Mouse (Mus musculus) lung, embryonic 16.5 days (tissue): ENCODE measurements at regions not wholly inside any gene's neighbourhood (a gene's known extent, or its start where the extent isn't known, plus 50 kb on each side); places are given as distances from the start of the nearest gene placed in this dataset.

ENCODE experiments used
- ATAC-seq: fragments of 200-750 bp; cut with Nextera tagmentation; 2 replicates; pipeline ENCODE4 v1.8.0; 2017; ENCODE audit warnings: low read depth, mild to moderate bottlenecking, moderate library complexity
- H3K27ac ChIP-seq: fragments of 300-500 bp; sonication (generic); 2 replicates; pipeline ENCODE4 v1.5.1; 2014; ENCODE audit warnings: mild to moderate bottlenecking, control low read depth, low read length
- H3K27me3 ChIP-seq: fragments of 300-500 bp; sonication (generic); 2 replicates; pipeline ENCODE4 v1.6.1; 2014; ENCODE audit warnings: low read depth, low read length, mixed read lengths; ENCODE audit not compliant: control insufficient read depth, insufficient read depth
- H3K36me3 ChIP-seq: fragments of 300-500 bp; sonication (generic); 2 replicates; pipeline ENCODE4 v1.6.1; 2014; ENCODE audit warnings: low read length; ENCODE audit not compliant: control insufficient read depth, insufficient read depth
- H3K4me1 ChIP-seq: fragments of 300-500 bp; sonication (generic); replicated peaks from 2 replicates; pipeline ENCODE4 v1.6.1; 2014; ENCODE audit warnings: low read length, mixed read lengths; ENCODE audit not compliant: control insufficient read depth, insufficient read depth
- H3K4me2 ChIP-seq: fragments of 300-500 bp; sonication (generic); 2 replicates; pipeline ENCODE4 v1.6.1; 2014; ENCODE audit warnings: low read depth, low read length, control low read depth
- H3K4me3 ChIP-seq: fragments of 300-500 bp; sonication (generic); 2 replicates; pipeline ENCODE4 v1.5.1; 2014; ENCODE audit warnings: mild to moderate bottlenecking, low read length, control low read depth
- H3K9ac ChIP-seq: fragments of 300-500 bp; sonication (generic); 2 replicates; pipeline ENCODE4 v1.6.1; 2014; ENCODE audit warnings: low read length, control low read depth
- H3K9me3 ChIP-seq: fragments of 300-500 bp; sonication (generic); 2 replicates; pipeline ENCODE4 v1.6.1; 2016; ENCODE audit warnings: low read length; ENCODE audit not compliant: control insufficient read depth
- WGBS: fragments of 180-500 bp; shearing (Covaris S2); extraction: QIAGEN DNeasy Blood & Tissue Kit; methylation state at CpG from one replicate; pipeline ENCODE4 v1.1.7; 2014; 5-methylcytosine and 5-hydroxymethylcytosine counted together

DNA sequence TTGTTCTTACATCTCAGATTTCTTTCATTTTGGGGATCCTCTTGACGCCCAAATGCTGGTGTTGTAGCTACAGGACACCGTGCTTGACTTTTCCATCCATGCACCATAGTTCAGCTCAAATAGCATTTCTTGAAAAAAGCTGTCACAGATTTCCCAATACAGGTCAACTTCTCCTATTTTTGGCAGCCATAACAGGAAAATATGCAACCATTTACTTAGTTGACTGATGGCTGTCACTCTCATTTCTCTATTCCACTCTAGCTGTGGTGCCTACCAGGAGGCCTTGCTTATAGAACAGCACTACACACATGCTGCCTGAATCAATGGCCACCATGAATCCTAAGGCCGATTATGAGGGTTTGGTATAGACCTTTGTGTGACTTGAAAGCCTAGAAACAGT lies 165.5 kb downstream of the Lmo4 start:
- 77% methylated on average over 3 of the region's 3 CpGs for WGBS
- Histone ChIP-seq H3K9ac (no peak overlapping the region), H3K36me3 (no peaks in the 10 kb centered on the region), H3K27ac (no peak overlapping the region), H3K9me3 (no peaks in the 10 kb centered on the region), H3K27me3 (no peaks in the 10 kb centered on the region), H3K4me1 (no peaks in the 10 kb centered on the region), H3K4me3 (no peak overlapping the region), H3K4me2 (no peak overlapping the region)
- no peak for ATAC-seq

DNA sequence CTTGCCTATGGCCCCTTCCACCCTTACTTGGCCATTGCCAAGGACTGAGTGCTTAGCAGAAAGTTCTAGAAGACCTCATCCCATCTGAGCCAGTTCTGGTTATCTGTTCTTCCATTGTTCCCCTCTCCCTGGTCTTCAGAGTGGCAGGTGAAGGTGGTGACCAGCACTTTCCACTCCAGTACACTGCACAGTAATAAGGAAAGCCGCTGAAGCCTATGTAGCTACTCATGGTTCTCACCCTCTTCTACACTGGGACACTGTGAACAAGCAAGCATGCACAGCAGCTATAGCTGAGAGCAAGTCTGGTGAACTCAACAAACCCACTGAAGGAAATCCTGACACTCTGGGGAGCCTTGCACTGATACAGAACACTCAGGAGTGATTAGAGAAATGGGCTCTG lies 175.4 kb downstream of the Lmo4 start:
- Histone ChIP-seq H3K36me3 (no peaks in the 10 kb centered on the region), H3K27ac (no peak overlapping the region), H3K4me1 (no peaks in the 10 kb centered on the region), H3K27me3 (no peaks in the 10 kb centered on the region), H3K9ac (no peak overlapping the region), H3K9me3 (no peaks in the 10 kb centered on the region), H3K4me3 (no peak overlapping the region), H3K4me2 (no peak overlapping the region)
- WGBS, result 91% methylated on average over 1 of the region's 1 CpGs
- no peak for ATAC-seq

DNA sequence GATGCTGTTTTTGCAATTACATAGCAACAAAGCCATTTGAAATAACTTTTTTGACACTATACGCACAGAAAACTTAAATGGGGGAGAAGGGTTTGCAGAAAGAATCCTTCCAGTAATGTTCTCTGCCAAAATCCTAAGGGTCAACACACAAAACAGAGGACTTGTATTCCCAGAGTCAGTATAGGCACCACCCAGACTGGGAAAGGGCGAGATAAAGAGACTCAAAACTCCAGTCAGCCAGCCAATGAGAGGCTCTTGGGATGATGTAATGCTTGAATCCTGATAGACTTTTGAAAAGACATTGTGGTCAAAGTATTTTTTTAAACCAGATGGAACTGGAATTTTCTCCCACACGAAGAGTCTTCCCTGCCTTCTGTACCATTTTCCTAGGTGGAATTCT lies 175.9 kb downstream of the Lmo4 start:
- H3K4me2 ChIP-seq, result no peak overlapping the region
- no peak overlapping the region for H3K4me3 ChIP-seq
- 69% methylated on average over 3 of the region's 3 CpGs for WGBS
- no peak for ATAC-seq
- no peaks in the 10 kb centered on the region for H3K36me3 ChIP-seq
- no peaks in the 10 kb centered on the region for H3K4me1 ChIP-seq
- no peaks in the 10 kb centered on the region for H3K9me3 ChIP-seq
- no peak overlapping the region for H3K27ac ChIP-seq
- H3K27me3 ChIP-seq, result no peaks in the 10 kb centered on the region
- no peak overlapping the region for H3K9ac ChIP-seq

DNA sequence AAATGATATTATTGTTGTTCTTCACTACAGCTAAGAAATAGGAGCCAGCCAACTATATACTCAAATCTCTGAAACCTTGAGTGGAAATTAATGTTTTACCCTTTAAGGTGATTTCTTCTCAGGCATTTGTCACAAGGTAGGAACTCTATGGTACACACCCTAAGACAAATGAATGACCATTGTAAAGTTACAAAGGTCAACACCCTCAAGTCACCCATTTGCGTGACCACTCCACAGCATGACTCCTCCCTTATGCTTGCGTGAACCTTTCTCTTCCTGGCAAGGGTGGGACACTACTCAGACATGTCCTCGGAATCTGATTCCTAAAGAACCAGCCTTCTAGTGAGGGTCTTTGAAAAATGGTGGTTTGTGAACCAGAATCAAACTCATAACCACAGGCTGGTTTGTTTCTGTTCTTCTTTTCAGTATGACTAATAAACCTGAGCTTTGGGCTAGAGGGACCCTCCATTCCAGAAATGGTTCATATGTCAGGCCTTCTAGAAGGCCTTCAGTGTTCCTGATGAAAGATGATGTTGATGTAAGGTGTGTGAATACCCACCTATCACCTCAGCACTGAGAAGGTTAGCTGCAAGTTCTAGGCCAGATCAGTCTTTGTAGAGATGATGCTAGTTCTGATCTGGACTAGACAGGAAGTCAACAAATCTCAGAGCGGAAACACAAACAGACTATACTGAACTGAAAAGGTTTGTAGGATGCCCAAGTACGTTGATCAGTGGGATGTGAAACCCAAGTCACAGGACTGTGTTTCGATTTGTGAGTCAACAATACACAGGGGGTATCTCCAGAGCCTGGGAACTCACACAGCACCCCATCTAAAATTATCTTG lies 177.7 kb downstream of the Lmo4 start:
- H3K27me3 ChIP-seq, result no peaks in the 10 kb centered on the region
- H3K4me1 ChIP-seq, result no peaks in the 10 kb centered on the region
- no peaks in the 10 kb centered on the region for H3K36me3 ChIP-seq
- no peaks in the 10 kb centered on the region for H3K9me3 ChIP-seq
- no peak for ATAC-seq
- H3K4me3 ChIP-seq, result no peak overlapping the region
- no peak overlapping the region for H3K9ac ChIP-seq
- no peak overlapping the region for H3K4me2 ChIP-seq
- no peak overlapping the region for H3K27ac ChIP-seq
- 85% methylated on average over 6 of the region's 6 CpGs for WGBS

DNA sequence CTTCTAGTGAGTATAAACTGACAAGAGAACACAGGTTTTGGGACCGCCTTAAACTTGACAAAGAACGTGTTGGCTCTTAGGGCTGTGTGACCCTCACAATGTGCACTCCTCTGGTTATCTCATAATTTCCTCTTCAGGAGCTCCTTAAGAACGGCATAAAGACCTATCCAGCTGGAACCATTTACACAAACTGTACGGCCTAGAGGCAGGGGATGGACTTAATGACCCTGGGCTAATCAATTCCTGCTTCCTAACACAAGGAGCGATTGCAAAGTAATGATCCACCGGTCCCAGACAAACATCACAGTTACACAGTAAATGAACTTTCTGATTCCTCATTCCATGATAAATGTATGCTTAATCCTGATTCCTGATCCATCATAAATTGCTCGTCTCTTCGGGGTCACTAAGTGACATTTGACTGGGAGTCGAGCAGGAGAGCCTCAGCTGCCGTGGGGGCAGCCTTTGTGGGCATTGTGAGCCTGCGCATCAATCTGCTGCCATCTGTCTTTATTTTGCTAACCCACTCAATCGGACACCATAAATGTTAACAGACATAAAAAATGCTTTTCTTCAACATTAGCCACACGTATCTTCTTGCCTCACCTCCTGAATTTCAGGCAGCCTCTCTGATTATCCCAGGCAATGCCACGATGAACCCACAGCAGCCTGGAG lies 179.4 kb downstream of the Lmo4 start:
- ATAC-seq, result no peak
- no peaks in the 10 kb centered on the region for H3K36me3 ChIP-seq
- H3K9ac ChIP-seq, result no peak overlapping the region
- H3K27me3 ChIP-seq, result no peaks in the 10 kb centered on the region
- no peaks in the 10 kb centered on the region for H3K4me1 ChIP-seq
- no peaks in the 10 kb centered on the region for H3K9me3 ChIP-seq
- no peak overlapping the region for H3K4me2 ChIP-seq
- H3K4me3 ChIP-seq, result no peak overlapping the region
- H3K27ac ChIP-seq, result no peak overlapping the region
- 62% methylated on average over 14 of the region's 14 CpGs for WGBS

DNA sequence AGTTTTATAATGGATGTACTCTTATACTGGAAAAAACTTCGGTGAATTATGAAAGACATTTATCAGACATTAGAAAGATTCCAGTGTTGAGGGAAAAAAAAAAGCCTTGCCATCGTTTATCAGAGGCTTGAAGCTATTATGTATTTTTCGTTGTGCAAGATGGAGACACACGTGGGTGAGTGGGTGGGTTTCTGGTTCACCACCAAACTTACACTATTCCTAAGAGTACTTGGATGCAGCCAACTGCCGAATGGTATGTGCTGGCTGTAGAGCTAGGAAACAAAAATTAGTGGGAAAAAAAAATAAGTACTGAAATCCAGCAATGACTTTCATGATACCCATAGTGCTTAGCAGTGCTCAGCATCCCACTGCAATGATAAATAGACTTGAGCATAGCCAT lies 180.8 kb downstream of the Lmo4 start:
- ATAC-seq, result no peak
- 61% methylated on average over 5 of the region's 5 CpGs for WGBS
- Histone ChIP-seq H3K4me3 (no peak overlapping the region), H3K9me3 (no peaks in the 10 kb centered on the region), H3K27me3 (no peaks in the 10 kb centered on the region), H3K27ac (no peak overlapping the region), H3K4me2 (no peak overlapping the region), H3K36me3 (no peaks in the 10 kb centered on the region), H3K4me1 (no peaks in the 10 kb centered on the region), H3K9ac (no peak overlapping the region)

DNA sequence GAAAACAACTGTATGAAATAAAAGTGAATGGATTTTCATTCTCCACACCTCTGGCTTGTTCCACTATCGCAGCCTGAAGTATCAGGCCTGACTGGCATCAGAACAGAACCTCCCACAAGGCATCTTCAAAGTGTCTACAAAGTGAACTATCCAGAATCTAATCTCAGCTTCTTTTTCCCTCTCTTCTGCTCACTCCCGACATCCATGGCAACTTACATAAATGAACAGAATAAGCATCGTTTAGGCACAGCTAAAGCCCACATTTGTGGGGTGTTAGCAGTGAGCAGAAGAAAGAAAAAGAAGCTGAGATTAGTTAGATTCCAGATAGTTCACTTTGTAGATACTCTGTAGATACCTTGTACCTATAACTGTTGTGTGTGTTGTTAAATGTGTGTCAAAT lies 182.0 kb downstream of the Lmo4 start:
- no peak overlapping the region for H3K9ac ChIP-seq
- H3K27me3 ChIP-seq, result no peaks in the 10 kb centered on the region
- no peak overlapping the region for H3K4me2 ChIP-seq
- no peaks in the 10 kb centered on the region for H3K9me3 ChIP-seq
- H3K27ac ChIP-seq, result no peak overlapping the region
- ATAC-seq, result no peak
- WGBS, result 82% methylated on average over 3 of the region's 3 CpGs
- H3K4me1 ChIP-seq, result no peaks in the 10 kb centered on the region
- no peak overlapping the region for H3K4me3 ChIP-seq
- H3K36me3 ChIP-seq, result no peaks in the 10 kb centered on the region

DNA sequence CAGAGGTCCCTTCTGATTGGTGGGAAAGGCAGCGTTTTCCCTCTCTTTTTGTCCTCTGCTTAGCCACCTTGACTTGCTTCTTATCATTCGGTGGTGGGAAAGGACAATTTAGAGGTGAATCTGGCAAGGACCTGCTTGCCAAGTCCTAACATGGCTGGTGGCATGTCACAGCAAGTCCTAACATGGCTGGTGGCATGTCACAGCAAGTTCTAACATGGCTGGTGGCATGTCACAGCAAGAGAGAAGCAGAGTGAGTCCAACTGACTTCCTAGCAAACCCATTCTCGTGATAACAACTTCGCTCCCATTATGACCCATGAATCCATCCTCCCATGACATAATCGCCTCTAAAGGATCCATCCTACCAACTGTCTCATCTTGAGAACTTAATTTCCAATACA lies 183.1 kb downstream of the Lmo4 start:
- 85% methylated on average over 5 of the region's 5 CpGs for WGBS
- Histone ChIP-seq H3K9me3 (no peaks in the 10 kb centered on the region), H3K4me2 (no peak overlapping the region), H3K27me3 (no peaks in the 10 kb centered on the region), H3K4me1 (no peaks in the 10 kb centered on the region), H3K4me3 (no peak overlapping the region), H3K36me3 (no peaks in the 10 kb centered on the region), H3K27ac (no peak overlapping the region), H3K9ac (no peak overlapping the region)
- ATAC-seq, result no peak

DNA sequence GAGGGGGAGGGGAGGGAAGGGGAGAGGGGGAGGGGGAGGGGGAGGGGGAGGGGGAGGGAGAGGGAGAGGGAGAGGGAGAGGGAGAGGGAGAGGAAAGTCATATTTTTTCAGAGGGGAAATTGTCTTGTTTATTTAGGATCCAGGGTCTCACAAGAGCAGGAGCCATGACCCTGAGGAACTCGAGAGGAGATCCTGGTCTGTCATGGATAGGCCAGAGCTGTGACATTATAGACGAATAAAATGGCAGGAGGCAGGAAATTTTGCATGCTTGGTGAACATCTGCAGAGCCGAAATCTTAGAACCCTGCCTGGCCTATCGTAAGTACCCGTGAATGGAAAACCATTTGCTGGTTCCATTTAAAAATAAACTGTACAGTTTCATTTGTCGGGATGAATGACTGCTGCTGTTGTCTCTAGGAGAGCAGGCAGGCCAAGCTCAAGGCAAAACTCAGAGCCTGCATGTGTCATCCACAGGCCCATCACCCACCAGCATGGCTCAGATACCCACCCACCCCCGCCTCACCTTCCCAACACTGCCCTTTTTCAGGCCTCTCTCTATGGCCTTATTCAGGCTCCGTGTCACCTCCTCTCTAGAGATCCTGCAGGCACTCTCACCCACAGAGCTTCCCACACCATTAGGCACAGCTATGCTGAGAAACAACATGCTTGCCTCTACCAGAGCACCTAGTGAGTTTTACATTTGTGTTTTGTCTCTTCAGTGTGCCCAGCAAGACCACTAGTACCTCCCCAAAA lies 184.7 kb downstream of the Lmo4 start:
- Histone ChIP-seq H3K9me3 (no peaks in the 10 kb centered on the region), H3K4me2 (no peak overlapping the region), H3K4me1 (no peaks in the 10 kb centered on the region), H3K9ac (no peak overlapping the region), H3K27me3 (no peaks in the 10 kb centered on the region), H3K4me3 (no peak overlapping the region), H3K27ac (no peak overlapping the region), H3K36me3 (no peaks in the 10 kb centered on the region)
- 59% methylated on average over 8 of the region's 8 CpGs for WGBS
- no peak for ATAC-seq
